Comparison of ENCODE assay signal across 11 mouse cellular contexts in the genomic region with DNA sequence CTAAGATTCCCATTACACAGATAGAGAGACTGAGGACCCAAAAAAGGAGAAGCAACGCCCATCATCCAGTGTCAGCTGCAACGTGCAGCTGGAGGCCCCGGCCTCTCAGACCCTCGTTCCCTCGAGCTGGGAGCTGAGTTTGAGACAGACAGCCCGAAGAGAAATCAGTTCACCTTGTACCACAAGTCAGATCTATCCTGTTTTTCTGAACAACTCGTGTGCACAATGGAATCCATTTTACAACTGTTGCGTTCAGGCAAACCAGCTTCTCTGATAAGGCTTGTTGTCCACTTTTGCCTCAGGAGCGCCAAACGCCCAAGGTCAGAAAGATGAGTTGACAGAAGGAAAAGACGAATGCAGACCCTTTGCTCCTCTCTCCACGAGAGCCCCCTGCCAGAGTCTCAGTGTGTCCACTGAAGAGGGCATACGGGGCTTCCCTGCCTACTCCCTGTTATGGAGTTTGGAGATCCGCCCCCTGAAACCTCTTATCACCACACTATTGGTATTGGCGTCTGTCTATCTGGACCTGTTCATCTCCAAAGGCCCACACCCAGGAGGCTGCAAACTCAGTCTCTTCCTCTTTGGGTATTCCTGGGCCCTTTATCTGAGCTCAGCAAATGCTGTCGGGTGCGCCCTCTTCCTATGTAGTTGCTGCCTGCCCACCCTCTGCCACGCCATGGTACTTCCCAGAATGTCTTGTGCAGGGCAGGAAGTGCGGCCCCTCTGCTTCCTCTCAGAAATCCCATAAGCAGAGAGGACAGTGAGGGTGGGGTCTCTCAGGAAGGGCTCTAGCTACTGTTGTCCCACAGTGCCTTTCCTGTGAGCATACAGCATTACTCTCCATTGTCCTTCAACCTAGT. TPM values are rescaled to one million over a fixed set of nuclear protein-coding genes. Genes with fewer than 3 reads are reported as not detected.
DNase-seq lines count a peak whose midpoint lies in the region; ATAC-seq and TF ChIP-seq lines count a peak whose summit lies in the region.
"Had no signal": no experiment of that assay in that cellular context is flagged by ENCODE, and none has a peak within 500 bp of the region (broad histone marks: within the 10 kb centered on the region; RNA-seq: fewer than 3 reads in every experiment).

No protein-coding gene starts in this region.

- no peak for TF ChIP-seq CTCF in thymus, adult 2 months (IDR thresholded peaks at IDR 0.05; ENCODE audit: borderline replicate concordance, control insufficient read depth, extremely low read depth, insufficient read depth, low read length, poor library complexity)
- no peak for TF ChIP-seq CTCF in left cerebral cortex, adult 2 months (IDR thresholded peaks at IDR 0.05)

- H3K4me3 ChIP-seq in heart, embryonic 11.5 days (ENCODE audit: low read depth, low read length) = no peak overlapping the region
- H3K4me3 ChIP-seq in liver, embryonic 15.5 days (replicated peaks) = peak overlapping the region; percentile 41
- no peak overlapping the region for H3K4me3 ChIP-seq in stomach, embryonic 16.5 days (replicated peaks; ENCODE audit: low read length)
- no peak overlapping the region for H3K4me3 ChIP-seq in thymus, adult 2 months (ENCODE audit: control insufficient read depth, insufficient read depth, low read length)
- H3K4me3 ChIP-seq in left cerebral cortex, adult 2 months = no peak overlapping the region
- H3K4me3 ChIP-seq: embryonic facial prominence, embryonic 12.5 days; midbrain, embryonic 12.5 days had no signal

- WGBS in heart, embryonic 11.5 days (ENCODE audit: insufficient replicate concordance) = 58% methylated on average over 19 of the region's 19 CpGs
- WGBS in liver, embryonic 15.5 days (ENCODE audit: insufficient replicate concordance) = 18% methylated on average over 19 of the region's 19 CpGs
- 75% methylated on average over 19 of the region's 19 CpGs for WGBS in stomach, embryonic 16.5 days
- 79% methylated on average over 19 of the region's 19 CpGs for WGBS in thymus, adult 2 months

- H3K4me2 ChIP-seq in heart, embryonic 11.5 days = peak overlapping the region; percentile 0; the same call in 1 of the 2 replicates
- H3K4me2 ChIP-seq in liver, embryonic 15.5 days = peak overlapping the region; percentile 68
- 0 out of 2 replicates have a peak overlapping the region, but pooled peaks have one; percentile 2 for H3K4me2 ChIP-seq in stomach, embryonic 16.5 days (ENCODE audit: low read depth, low read length)
- H3K4me2 ChIP-seq: embryonic facial prominence, embryonic 12.5 days; midbrain, embryonic 12.5 days had no signal

- no peaks in the 10 kb centered on the region for H3K36me3 ChIP-seq in heart, embryonic 11.5 days (ENCODE audit: control insufficient read depth, insufficient read depth, low read length)
- no peaks in the 10 kb centered on the region for H3K36me3 ChIP-seq in liver, embryonic 15.5 days (replicated peaks)
- no peaks in the 10 kb centered on the region for H3K36me3 ChIP-seq in stomach, embryonic 16.5 days (ENCODE audit: control insufficient read depth, insufficient read depth, low read length)
- H3K36me3 ChIP-seq in thymus, adult 2 months (ENCODE audit: control insufficient read depth, insufficient read depth, low read length) = no peaks in the 10 kb centered on the region
- H3K36me3 ChIP-seq: embryonic facial prominence, embryonic 12.5 days; midbrain, embryonic 12.5 days had no signal

- intact Hi-C loops in left cerebral cortex, adult 2 months (cut with DNase I) = no loop called here

- H3K9ac ChIP-seq in heart, embryonic 11.5 days (ENCODE audit: low read depth, low read length) = no peak overlapping the region; the same call in 1 of the 2 replicates
- H3K9ac ChIP-seq in liver, embryonic 15.5 days = peak overlapping the region; percentile 20; the same call in 1 of the 2 replicates
- no peak overlapping the region for H3K9ac ChIP-seq in stomach, embryonic 16.5 days (ENCODE audit: low read length)
- H3K9ac ChIP-seq: embryonic facial prominence, embryonic 12.5 days; midbrain, embryonic 12.5 days had no signal

- H3K27me3 ChIP-seq in heart, embryonic 11.5 days (ENCODE audit: control insufficient read depth, insufficient read depth, low read length) = no peaks in the 10 kb centered on the region
- no peaks in the 10 kb centered on the region for H3K27me3 ChIP-seq in liver, embryonic 15.5 days
- no peaks in the 10 kb centered on the region for H3K27me3 ChIP-seq in stomach, embryonic 16.5 days (ENCODE audit: control insufficient read depth, insufficient read depth, low read length)
- no peaks in the 10 kb centered on the region for H3K27me3 ChIP-seq in thymus, adult 2 months (ENCODE audit: control insufficient read depth, insufficient read depth, low read length)
- H3K27me3 ChIP-seq: embryonic facial prominence, embryonic 12.5 days had no signal

- H3K9me3 ChIP-seq in heart, embryonic 11.5 days (replicated peaks; ENCODE audit: control insufficient read depth, low read length) = no peaks in the 10 kb centered on the region
- H3K9me3 ChIP-seq in liver, embryonic 15.5 days (replicated peaks) = no peaks in the 10 kb centered on the region
- H3K9me3 ChIP-seq in stomach, embryonic 16.5 days (replicated peaks; ENCODE audit: control insufficient read depth, low read length) = no peaks in the 10 kb centered on the region
- H3K9me3 ChIP-seq: embryonic facial prominence, embryonic 12.5 days; midbrain, embryonic 12.5 days had no signal

- DNase-seq in kidney, postnatal 14 days = peak; percentile 33
- no peak for DNase-seq in kidney, adult 18-20 months
- DNase-seq in thymus, adult 2 months = no peak
- DNase-seq in left cerebral cortex, adult 2 months (ENCODE audit: extremely low spot score in 1 of 2, low spot score in 2 of 2) = no peak
- no peak for DNase-seq in layer of hippocampus, adult 9-11 months
- DNase-seq: adrenal gland, postnatal 25 days had no signal

- H3K4me1 ChIP-seq in heart, embryonic 11.5 days (ENCODE audit: control insufficient read depth, insufficient read depth, low read length) = peaks cover 71% of the 10 kb centered on the region
- H3K4me1 ChIP-seq in liver, embryonic 15.5 days (replicated peaks) = peaks cover 80% of the 10 kb centered on the region
- H3K4me1 ChIP-seq in stomach, embryonic 16.5 days (ENCODE audit: control insufficient read depth, insufficient read depth, low read length) = peaks cover 21% of the 10 kb centered on the region
- H3K4me1 ChIP-seq in thymus, adult 2 months (replicated peaks; ENCODE audit: control insufficient read depth, insufficient read depth, low read length) = peaks cover 6% of the 10 kb centered on the region; the same call in 1 of the 2 replicates

- H3K27ac ChIP-seq in heart, embryonic 11.5 days (ENCODE audit: low read depth, low read length) = peak overlapping the region; percentile 22
- H3K27ac ChIP-seq in liver, embryonic 15.5 days (replicated peaks) = peak overlapping the region; percentile 86
- H3K27ac ChIP-seq in stomach, embryonic 16.5 days (ENCODE audit: low read length) = 0 out of 2 replicates have a peak overlapping the region, but pooled peaks have one; percentile 11
- no peak overlapping the region for H3K27ac ChIP-seq in thymus, adult 2 months (ENCODE audit: control insufficient read depth, insufficient read depth, low read length)
- H3K27ac ChIP-seq in left cerebral cortex, adult 2 months = no peak overlapping the region
- H3K27ac ChIP-seq: embryonic facial prominence, embryonic 12.5 days; midbrain, embryonic 12.5 days had no signal

- TF ChIP-seq POLR2A in thymus, adult 2 months (IDR thresholded peaks at IDR 0.05; ENCODE audit: control insufficient read depth, extremely low read depth, insufficient read depth, low read length, poor library complexity) = no peak

- peak; percentile 31; the same call in 1 of the 2 replicates for ATAC-seq in heart, embryonic 11.5 days (replicated peaks; ENCODE audit: insufficient number of reproducible peaks, low FRiP score, low TSS enrichment)
- ATAC-seq in liver, embryonic 15.5 days (ENCODE audit: insufficient read depth) = peak; percentile 86
- ATAC-seq in stomach, embryonic 16.5 days (ENCODE audit: insufficient read depth, low FRiP score) = no peak; the same call in 1 of the 2 replicates

RNA-seq across cellular contexts. Expression of gene Zmiz1, which starts 57.7 kb away (rescaled TPM):
- 34.9 and 36.2 TPM in 2 replicates for polyA plus RNA-seq in heart, embryonic 11.5 days (2014; fragmentation: Nextera tagmentation; extraction: Ambion mirVana)
- polyA plus RNA-seq in liver, embryonic 15.5 days (2015; fragmentation: Nextera tagmentation; extraction: Ambion mirVana) = 4.3 and 4.9 TPM in 2 replicates
- 24.0 and 26.3 TPM in 2 replicates for polyA plus RNA-seq in stomach, embryonic 16.5 days (2015; fragmentation: Nextera tagmentation; extraction: Ambion mirVana)
- polyA plus RNA-seq in thymus, adult 2 months (2012; rRNA removed) = 58.9 and 93.6 TPM in 2 replicates
- total RNA-seq in left cerebral cortex, adult 2 months (2021) = 100 to 1,000 TPM; 106 to 107 TPM

Comparison
In these comparisons a context has a peak if more than half of its experiments do, and no peak if none do; other contexts are left out.
1. H3K27ac ChIP-seq: peak in heart, embryonic 11.5 days (single experiment), liver, embryonic 15.5 days (single experiment) and stomach, embryonic 16.5 days (single experiment); none in thymus, adult 2 months (single experiment) and left cerebral cortex, adult 2 months (single experiment).
2. H3K4me2 ChIP-seq: peak in every context shown above with its lines; median percentile 68 in liver, embryonic 15.5 days; 2 in stomach, embryonic 16.5 days; 0 in heart, embryonic 11.5 days.